Mouse (Mus musculus): ENCODE results near the gene Zfp366.

- no peak for TF ChIP-seq USF1 (IDR thresholded peaks at IDR 0.05; ENCODE audit: low read depth)
- TF ChIP-seq POLR2AphosphoS2 (IDR thresholded peaks at IDR 0.05; ENCODE audit: insufficient read length, low read depth), result no peak
- TF ChIP-seq POLR2A (IDR thresholded peaks at IDR 0.05; ENCODE audit: insufficient read length, low read depth), result no peak
Observed at GRCm38 (mm10) chr13:99277521-99277920, 92.9 kb downstream of the Zfp366 start.
